Mouse (Mus musculus) telencephalon, adult 2 months (tissue): ENCODE data around the gene Spaca6.
"Not testable (repeated sequence)": the region's sequence is repeated elsewhere in the genome, so short reads cannot be mapped to it uniquely, and the experiment has no call there.

ENCODE experiments used
- DNase-seq: peaks from one replicate; pipeline ENCODE4 v3.0.0-alpha.2; 2011; ENCODE audit warnings: low read depth, low spot score

The Spaca6 gene

GRCm38 (mm10) chr17:17844606-17845005 is 17.6 kb downstream of the Spaca6 start:
- DNase-seq, result not testable (repeated sequence)

DNA sequence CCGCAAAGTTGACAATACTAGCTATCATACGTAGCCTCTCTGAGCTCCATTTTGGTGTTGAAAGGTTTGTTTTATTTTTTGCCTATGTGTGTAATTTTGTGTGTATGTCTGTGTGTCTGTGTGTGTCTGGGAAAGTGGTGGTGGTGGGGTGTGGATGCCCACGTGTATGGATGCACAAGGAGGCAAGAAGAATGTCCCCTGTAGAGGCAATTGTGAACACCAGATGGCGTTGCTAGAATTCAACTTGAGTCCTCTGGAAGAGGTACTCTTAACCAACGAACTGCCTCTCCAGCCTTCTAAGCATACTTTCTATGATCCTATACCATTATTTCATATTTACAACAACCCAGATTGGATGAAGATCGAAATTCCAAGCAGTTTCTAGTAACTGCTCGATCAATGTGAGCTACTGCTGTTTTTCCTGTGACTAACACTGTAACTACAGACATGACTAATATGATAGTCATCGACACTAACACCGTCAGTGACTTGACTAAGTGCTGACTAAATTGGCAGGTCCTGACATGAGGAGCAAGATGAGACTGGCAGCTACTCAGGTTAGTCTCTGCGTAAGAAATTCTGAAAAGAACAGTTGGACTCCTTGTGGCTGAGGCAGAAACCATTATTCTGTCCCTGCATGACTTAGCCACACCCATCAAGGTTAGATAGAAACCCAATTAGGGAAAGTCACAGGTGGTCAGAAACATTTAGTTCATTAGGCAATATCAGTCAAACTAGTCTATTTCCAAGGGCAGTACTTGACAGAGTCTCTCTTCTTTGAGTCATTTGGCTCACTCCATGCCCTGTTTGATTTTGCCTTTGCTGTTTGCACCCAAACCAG is 18.4 kb downstream of the Spaca6 start:
- no peak for DNase-seq

DNA sequence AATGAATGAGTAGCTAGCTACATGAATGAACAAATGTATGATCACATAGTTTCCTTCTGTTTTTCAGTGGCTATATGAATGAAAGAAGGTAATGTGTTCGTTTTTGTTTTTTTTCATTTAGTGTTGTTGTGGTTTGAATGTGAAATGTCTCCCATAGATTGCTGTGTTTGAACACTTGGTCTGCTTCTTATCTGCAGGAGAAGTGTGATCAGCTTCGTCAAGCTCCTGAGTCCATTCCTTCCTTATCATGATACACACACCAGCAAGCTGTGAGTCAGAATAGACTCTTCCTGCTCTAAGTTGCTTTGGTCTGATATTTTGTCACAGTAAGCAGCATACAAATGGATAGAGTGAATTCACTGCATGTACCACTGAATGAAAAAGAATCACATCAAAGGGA is 22.0 kb downstream of the Spaca6 start:
- no peak for DNase-seq

DNA sequence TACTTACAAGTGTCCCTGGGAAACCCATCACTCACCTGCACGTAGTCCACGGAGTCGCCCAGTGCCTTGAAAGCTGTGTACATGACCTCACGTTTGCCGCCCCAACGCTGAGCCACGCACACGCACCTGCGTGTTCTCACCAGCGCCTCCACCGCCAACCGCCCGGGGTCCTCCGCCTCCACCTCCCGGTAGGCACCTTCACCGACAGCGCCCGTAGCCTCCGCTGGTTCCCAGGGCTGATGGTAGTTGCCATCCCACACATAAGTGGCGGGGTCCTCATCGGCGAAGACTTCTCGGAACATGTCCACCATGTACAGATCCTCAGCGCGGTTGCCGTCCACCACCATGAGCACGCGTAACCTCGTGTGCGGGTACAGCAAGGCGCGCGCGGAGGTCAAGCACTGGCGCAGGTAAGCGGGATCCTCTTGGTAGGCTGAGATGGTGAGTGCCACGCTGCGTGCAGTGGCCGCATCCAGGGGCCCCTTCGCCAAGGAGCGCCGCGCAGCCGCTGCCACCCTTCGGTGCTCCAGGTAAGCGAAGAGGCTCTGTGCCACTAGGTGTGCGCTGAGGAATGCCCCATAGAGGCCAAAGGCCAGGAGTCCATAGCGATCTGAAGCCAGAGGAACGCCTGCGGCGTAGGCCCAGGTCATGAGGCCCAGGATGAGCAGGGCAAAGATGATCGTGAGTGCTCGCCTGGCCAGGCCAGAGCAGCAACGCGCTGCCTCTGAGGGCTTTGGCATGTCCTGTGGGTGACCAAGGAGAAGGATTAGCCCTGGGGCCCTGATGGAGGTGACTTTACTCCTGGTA is 23.2 kb downstream of the Spaca6 start:
- DNase-seq, result no peak

- no peak for DNase-seq
Observed at GRCm38 (mm10) chr17:17855064-17855838, 28.3 kb downstream of the Spaca6 start, which contains the start of gene Has1. Gene Has1, minus strand, starts transcription at chr17:17855205.

DNA sequence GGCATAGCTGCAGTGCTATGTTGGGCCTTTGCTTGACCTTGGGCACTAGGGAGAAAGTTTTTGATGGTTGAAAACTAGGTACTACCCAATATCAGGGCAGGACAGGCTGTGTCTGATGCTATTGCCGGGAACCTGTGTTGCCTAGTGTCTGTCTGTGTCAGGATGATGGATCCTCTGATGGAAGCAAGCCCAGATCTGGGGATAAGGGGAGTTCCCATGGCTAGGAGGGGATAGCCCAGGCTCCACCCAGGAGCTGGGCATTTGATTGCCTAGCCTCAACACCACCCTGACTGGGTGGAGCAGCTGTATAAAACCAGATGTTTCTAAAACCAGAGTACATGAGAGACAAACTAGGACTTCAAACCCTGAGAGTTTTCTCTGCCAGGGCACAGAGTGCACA is 29.7 kb downstream of the Spaca6 start:
- DNase-seq, result no peak

GRCm38 (mm10) chr17:17857446-17857845 is 30.5 kb downstream of the Spaca6 start:
- DNase-seq, result no peak

DNA sequence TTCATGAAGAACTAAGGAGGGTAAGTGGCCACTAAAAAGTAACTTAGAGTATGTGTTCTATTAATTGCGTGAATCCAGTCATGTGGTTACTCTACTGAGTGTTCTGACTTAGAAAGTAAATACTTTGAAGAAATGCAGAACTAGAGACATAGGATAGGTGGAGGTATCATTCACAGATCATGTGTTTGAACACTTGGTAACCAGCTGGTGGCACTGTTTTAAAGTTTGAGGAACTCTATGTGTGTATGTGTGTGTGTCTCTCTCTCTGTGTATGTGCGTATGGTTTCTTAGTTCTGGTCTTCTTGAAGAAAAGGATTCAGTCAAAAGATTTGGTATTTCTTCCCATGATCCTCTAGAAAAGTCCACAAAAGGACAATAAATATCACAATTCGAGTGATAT is 33.2 kb downstream of the Spaca6 start:
- no peak for DNase-seq

GRCm38 (mm10) chr17:17862360-17862759 is 35.4 kb downstream of the Spaca6 start:
- no peak for DNase-seq

DNA sequence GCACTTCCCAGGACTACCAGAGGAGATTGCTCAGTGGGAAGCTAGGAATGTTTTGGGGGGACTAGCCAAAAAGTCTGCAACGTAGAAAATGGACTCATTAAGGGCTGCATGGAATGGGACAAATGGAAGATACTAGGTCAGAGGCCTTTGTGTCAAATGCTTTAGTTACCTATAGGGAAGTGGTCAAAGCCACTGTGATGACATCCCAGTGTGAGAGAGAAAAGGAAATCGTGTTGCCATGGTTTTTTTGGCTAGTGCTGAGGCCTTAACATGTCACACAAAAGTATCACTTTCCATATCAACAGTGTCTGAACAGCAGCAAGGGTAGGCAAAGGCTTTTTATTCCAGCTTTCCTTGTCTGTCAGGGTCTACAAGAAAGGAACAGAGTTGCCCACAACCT is 38.2 kb downstream of the Spaca6 start:
- DNase-seq, result no peak

GRCm38 (mm10) chr17:17866801-17867469 is 40.0 kb downstream of the Spaca6 start:
- DNase-seq, result no peak

- DNase-seq, result no peak
Observed at GRCm38 (mm10) chr17:17870892-17871550, 44.1 kb downstream of the Spaca6 start.

GRCm38 (mm10) chr17:17871697-17872096 is 44.7 kb downstream of the Spaca6 start:
- DNase-seq, result no peak

DNA sequence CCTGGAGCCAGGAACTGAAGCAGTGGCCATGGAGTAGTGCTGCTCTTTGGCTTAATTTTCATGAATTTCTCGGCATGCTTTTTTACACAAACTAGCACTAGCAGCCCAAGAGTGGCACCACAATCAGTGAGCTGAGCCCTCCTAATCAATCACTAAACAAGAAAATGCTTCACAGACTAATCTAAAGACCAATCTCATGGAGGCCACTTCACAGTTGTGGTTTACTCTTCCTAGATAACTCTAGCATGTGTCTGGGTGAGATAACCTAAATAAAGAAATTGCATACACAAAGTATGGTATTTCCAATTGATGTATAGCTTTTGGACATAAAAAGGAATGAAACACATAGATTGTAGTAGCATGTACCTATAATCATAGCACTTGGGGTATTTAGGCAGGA is 52.4 kb downstream of the Spaca6 start:
- DNase-seq, result no peak

- DNase-seq, result no peak
Observed at GRCm38 (mm10) chr17:17882672-17883071, 55.7 kb downstream of the Spaca6 start.

DNA sequence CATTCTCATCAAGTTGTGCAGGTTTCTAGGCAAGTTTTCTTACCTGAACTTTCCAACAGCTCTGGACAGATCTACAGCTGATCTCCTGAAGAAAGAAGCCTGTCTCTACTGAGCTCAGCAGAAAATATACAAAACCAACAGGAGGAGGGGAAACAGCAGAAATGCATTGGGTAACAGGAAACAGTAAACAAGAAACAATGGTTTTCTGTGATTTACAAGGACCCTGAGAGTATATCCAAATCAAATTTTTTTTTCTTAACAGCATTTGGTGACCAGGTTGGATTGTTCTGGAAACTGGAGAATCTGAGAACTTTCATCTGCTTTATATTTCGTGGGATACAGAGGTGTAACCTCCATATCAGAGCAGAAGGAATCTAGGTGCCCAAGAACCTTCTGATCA is 56.9 kb downstream of the Spaca6 start, which contains the start of gene Fpr1:
TSS of gene Fpr1 (minus strand) at position 101 of the 400 bp plus-strand sequence.
- no peak for DNase-seq

GRCm38 (mm10) chr17:17887774-17888248 is 60.9 kb downstream of the Spaca6 start, which contains the start of the genes Fpr2 and Fpr3:
Gene Fpr2, plus strand, starts transcription at chr17:17887824.
Gene Fpr3, plus strand, starts transcription at chr17:17887852.
- DNase-seq, result no peak

GRCm38 (mm10) chr17:17889732-17890425 is 62.9 kb downstream of the Spaca6 start:
- DNase-seq, result no peak
